Mouse (Mus musculus) cerebellum, postnatal 10 days (tissue): ENCODE results near the gene Ulk1.
"Not testable (repeated sequence)": the region's sequence is repeated elsewhere in the genome, so short reads cannot be mapped to it uniquely, and the experiment has no call there.

Experiments used
- DNase-seq, 2 experiments: peaks; one replicate each; pipeline ENCODE4 v3.0.0; 2021; ENCODE audit warnings: mixed read lengths in 2 of 2

The Ulk1 gene

GRCm38 (mm10) chr5:110804012-110804743 lies 5.7 kb downstream of the Ulk1 start:
- no peak for DNase-seq

DNA sequence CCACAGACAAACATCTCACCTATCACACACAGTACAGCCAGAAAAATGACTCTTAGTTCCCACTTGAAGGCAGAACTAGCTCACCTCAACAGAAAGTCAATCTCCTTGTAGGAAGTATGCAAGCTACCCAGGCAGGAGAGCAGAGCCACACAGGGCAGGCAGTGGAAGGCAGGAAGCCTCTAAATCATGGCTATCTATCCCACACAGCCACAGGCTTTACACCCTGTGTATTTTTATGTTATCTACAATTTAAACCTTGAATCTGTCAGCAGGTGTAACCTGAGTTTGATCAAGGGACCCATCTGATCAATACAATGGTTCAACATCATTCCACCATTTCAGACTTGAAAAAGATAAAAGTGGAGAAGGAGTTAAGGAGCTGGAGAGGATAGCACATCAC lies 7.1 kb downstream of the Ulk1 start:
- no peak for DNase-seq

GRCm38 (mm10) chr5:110802186-110802585 lies 7.7 kb downstream of the Ulk1 start:
- peak; percentile 87 to 89 for DNase-seq

DNA sequence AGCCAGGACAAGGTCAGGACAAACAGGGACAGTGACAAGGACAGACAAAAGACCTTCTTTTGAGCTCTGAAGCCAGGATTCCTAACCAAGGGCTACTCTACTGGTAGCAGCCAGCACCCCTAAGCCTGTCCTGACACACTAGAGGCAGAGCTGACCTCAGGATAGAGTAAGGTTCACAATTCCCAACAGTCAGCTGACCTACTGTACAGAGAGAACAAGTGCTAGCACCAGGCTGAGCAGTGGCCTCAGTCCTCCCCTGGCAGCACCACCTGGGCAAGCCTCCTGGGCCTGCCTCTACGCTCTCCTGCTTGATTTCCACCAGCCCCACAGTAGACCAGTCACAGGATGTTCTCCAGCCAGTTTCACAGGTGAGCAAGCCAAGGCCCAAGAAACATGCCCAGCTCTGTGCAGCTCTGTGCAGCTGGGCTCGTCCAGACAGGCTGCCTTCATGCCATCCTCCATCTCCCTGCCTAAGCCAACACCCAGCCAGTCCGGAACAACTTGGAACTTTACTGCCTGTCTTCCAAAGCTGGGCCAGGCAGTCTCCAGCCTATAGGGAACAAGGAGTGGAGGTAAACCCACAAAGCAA lies 8.8 kb downstream of the Ulk1 start:
- DNase-seq: no peak

- DNase-seq: peak in 1 of 2 experiments; percentile 56
Measured at GRCm38 (mm10) chr5:110797696-110798095, 12.2 kb downstream of the Ulk1 start.

- DNase-seq: peak in 1 of 2 experiments; percentile 40
Measured at GRCm38 (mm10) chr5:110794363-110794762, 15.5 kb downstream of the Ulk1 start.

- peak; percentile 74 to 86 for DNase-seq
Measured at GRCm38 (mm10) chr5:110788684-110789083, 21.2 kb downstream of the Ulk1 start.

- DNase-seq: peak; percentile 44 to 58
Measured at GRCm38 (mm10) chr5:110786081-110786835, 23.6 kb downstream of the Ulk1 start.

DNA sequence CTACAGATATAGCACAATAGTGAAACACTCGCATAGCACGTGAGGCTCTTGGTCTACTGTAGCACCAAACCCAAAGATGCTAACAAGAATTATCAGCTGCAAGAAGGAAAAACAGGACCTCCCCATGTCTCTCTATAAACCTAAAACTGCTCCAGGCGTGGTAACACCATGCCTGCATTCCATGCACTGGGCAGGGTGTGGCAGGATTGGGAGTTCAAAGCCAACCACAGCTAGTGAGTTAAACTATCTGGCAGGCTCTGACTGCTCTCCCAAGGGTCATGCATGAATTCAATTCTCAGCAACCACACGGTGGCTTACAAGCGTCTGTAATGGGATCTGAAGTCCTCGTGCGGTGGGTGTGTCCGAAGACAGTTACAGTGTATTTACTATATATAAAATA lies 26.7 kb downstream of the Ulk1 start:
- peak in 1 of 2 experiments; percentile 1 for DNase-seq

GRCm38 (mm10) chr5:110781529-110782238 lies 28.2 kb downstream of the Ulk1 start:
- peak in 1 of 2 experiments; percentile 20 for DNase-seq

DNA sequence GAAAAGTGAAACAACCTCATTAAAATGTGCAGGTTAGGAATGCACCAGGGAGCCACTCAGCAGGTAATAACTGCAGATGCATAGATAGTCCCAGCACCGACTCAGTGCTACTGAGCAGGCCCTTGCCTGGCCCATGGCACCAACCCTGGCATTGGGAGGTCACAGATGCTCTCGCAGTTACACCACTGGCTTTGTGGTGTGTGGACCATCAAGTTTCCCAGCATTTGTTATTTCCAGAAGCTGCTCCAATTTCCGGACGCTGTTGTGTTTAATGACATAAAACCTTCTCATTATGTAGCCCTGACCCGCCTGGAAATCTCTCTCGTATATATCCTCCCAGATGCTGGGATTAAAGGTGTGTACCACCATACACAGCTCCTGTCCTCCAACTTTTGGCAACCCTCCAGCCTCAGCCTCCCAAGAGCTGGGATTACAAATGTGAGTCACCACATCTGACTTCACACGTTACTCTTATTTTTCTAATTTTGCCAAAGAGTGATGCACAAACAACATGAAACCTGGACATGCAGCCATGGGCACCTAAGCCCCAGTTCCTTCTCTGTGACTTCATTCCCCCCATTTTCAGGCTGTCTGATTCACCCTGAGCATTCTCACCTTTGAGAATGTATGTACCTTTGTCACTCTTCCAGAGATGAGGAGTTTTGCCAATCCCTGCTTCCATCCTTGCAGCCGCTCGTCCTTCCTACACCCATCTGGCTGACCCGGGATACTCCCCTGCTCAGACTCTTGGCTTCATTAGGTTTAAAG lies 29.0 kb downstream of the Ulk1 start:
- peak; percentile 51 to 64 for DNase-seq

DNA sequence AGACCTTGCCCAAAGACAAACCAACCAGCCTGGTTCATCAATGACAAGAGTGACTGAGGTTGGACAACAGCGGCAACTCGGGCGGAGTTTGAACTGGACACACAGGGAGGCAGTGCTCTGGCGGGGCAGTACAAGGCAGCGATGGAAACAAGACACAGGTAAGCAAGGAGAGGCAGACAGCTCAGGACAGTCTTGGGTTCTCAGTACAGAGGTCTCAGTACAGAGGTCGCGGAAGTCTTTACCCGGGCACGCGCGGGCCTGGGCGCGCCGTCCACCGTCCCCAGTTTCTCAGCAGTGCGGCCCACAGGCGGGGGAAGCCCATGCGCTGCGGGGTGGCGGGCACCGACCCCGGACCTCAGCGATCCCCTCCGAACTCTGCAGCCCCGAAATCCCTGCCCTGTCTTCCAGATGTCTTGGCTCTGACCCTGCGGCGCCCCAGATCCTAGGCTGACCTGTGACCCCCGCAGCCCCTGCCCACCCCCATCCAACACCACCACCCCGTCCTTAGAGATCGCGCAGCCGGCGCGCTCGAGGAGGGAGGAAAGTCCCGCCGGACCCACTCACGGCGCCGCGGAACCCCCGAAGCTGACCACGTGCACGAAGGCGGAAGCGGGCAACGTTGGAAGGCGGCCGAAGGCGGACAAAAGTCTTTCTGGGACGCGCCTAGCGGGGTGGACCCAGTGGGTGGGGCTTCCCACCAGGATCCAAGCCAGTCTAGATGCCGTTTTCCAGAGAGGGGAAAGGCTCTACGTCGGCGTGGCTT lies 29.7 kb downstream of the Ulk1 start, which contains the start of gene Pus1:
Gene Pus1, minus strand, starts transcription at position 662 of the 763 bp plus-strand sequence.
- DNase-seq: peak; percentile 93 to 95

DNA sequence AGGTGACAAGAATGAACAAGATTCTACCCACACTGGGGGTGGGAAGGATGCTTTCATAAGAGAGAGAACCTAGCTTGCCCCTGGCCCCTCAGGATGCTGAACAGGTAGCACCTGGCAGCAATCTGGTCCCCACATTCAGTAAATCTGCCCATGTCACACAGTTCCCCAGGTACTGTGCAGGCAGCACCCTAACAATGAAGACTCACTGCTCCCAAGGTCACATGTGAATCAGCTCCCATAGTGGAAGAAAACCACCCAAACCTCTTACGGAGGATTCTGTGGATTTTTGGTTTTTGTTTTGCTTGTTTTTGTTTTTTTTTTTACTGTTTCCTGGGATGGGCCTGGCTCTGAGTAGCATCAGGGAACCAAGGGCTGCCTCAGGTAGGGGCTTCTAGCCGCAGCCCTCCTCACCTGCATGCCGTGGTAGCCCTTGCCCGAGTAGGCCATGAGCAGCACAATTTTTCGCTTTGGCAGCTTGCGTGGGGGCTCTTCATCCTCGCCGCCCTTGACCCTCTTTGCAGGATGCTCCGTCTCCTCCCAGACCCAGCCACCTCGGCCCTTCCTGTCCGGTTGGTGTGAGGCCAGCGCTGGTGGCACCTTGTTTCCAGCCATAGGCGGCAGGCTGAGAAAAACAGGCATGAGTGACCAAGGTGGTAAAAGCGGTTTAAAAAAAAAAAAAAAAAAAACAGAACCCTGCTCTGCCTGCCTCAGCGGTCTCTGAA lies 30.5 kb downstream of the Ulk1 start:
- DNase-seq: no peak

- peak in 1 of 2 experiments; percentile 26 for DNase-seq
Measured at GRCm38 (mm10) chr5:110778263-110778662, 31.6 kb downstream of the Ulk1 start.

GRCm38 (mm10) chr5:110776141-110776540 lies 33.8 kb downstream of the Ulk1 start:
- no peak for DNase-seq

DNA sequence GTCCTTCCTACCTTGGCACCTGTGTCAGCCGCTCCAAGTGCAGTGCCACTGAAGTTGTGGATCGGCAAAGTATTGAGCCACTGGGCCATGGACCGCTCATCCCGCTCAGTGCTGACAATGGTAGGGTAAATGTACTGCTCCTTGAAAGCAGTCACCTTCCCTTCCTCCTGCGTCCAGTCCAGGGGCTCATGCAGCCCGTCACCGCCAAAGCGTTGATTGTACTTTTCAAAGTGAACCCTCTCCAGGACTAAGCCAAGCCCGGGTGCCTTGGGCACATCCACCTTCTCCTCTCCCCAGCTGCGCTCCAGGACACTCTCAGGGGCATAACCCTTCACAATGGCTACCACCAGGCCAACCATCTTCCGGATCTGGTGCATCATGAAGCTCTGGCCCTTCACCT lies 35.4 kb downstream of the Ulk1 start:
- DNase-seq: no peak

DNA sequence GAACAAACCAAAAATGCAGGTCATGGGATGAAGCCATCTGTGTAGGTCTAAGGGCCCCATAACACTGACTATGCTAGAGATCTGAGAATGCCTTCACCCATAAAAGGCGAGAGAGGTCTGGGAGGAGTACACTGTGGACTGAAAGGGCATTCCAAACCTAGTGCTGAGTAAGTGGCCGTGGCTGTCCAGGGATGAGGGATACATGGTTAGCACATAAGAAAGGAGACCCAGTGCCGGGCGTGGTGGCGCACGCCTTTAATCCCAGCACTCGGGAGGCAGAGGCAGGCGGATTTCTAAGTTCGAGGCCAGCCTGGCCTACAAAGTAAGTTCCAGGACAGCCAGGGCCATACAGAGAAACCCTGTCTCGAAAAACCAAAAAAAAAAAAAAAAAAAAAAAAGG lies 37.0 kb downstream of the Ulk1 start:
- not testable (repeated sequence) for DNase-seq

- DNase-seq: peak; percentile 100
Measured at GRCm38 (mm10) chr5:110770448-110771158, 39.3 kb downstream of the Ulk1 start, which contains the start of gene Ep400. Ep400 (minus strand) TSS chr5:110770717.

DNA sequence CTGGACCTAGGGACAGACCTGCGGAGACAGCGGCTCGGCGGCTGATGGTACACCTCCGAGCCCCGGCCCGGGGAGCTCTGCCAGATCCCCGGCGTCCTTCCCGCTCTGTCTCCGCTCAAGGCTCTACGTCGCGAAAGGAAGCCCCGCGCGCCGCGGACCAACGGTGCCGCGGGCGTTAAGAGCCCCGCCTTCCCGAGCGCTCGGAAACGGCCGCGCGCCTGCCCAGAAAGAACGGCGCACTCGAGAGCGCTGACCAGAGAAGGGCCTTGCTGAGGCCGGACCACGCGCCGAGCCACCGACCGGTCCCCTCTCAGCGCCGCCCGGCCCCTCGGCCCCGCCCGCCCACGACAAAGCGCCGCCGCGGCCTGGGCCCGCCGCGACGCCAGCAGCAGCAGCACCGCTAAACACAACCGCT lies 39.9 kb downstream of the Ulk1 start:
- no peak for DNase-seq

GRCm38 (mm10) chr5:110769272-110769671 lies 40.6 kb downstream of the Ulk1 start:
- DNase-seq: no peak
